9 mouse cellular contexts compared by ENCODE assay signal in the genomic region with DNA sequence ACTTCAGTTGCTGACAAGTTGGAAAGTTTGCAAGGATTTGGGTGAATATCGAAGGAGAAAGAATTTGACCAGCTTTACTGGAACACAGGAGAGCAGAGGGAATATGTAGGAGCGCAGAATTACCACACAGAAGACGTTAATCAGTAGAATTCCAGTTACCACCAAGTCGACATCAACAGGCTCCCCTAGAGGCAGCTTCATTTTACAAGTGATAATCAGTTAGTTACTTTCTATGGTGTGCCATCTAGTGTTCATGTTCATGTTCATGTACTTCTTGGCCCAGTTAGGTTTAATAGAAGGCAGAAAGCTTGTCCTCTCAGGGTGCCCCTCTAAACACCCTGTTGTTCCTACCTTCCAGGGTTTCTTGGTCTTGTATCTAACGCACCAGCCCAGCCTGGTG. TPM values are rescaled to one million over a fixed set of nuclear protein-coding genes. Genes with fewer than 3 reads are reported as not detected.
DNase-seq lines count a peak whose midpoint lies in the region; ATAC-seq and TF ChIP-seq lines count a peak whose summit lies in the region.
"Had no signal": no experiment of that assay in that cellular context is flagged by ENCODE, and none has a peak within 500 bp of the region (broad histone marks: within the 10 kb centered on the region; RNA-seq: fewer than 3 reads in every experiment).

No protein-coding gene starts in this region.

- peak; percentile 96 for DNase-seq in kidney, postnatal 0 days (ENCODE audit: low spot score)
- no peak for DNase-seq in kidney, adult 11 months
- no peak for DNase-seq in Patski (ENCODE audit: low read depth, low spot score)
- DNase-seq in thymus, adult 2 months: no peak
- DNase-seq in cerebellum, adult 18-20 months: no peak

- peak; percentile 90 for TF ChIP-seq CTCF in kidney, postnatal 0 days (IDR thresholded peaks at IDR 0.05; ENCODE audit: low read depth)
- peak; percentile 41 for TF ChIP-seq CTCF in Patski (IDR thresholded peaks at IDR 0.05)
- TF ChIP-seq CTCF in thymus, adult 2 months (IDR thresholded peaks at IDR 0.05; ENCODE audit: borderline replicate concordance, control insufficient read depth, extremely low read depth, insufficient read depth, low read length, poor library complexity): no peak

- no peak overlapping the region for H3K4me2 ChIP-seq in kidney, postnatal 0 days (ENCODE audit: low read length)
- H3K4me2 ChIP-seq: neural tube, embryonic 13.5 days had no signal

- 45% methylated on average over 5 of the region's 5 CpGs for WGBS in kidney, postnatal 0 days
- WGBS in thymus, adult 2 months: 36% methylated on average over 5 of the region's 5 CpGs

- ATAC-seq in kidney, postnatal 0 days (replicated peaks; ENCODE audit: low FRiP score, low read depth): no peak; the same call in 1 of the 2 replicates
- ATAC-seq in Patski: peak; percentile 44
- ATAC-seq in granulocyte monocyte progenitor cell, adult 5-6 weeks (replicated peaks; ENCODE audit: poor library complexity, severe bottlenecking): peak; percentile 73
- ATAC-seq in neutrophil, adult 5-6 weeks (ENCODE audit: extremely low read depth, insufficient number of reproducible peaks, low FRiP score, poor library complexity, severe bottlenecking): peak; percentile 53; the same call in 1 of the 2 replicates

- no peaks in the 10 kb centered on the region for H3K4me1 ChIP-seq in kidney, postnatal 0 days (replicated peaks; ENCODE audit: insufficient read depth, low read length)
- no peaks in the 10 kb centered on the region for H3K4me1 ChIP-seq in thymus, adult 2 months (replicated peaks; ENCODE audit: control insufficient read depth, insufficient read depth, low read length)
- H3K4me1 ChIP-seq: neural tube, embryonic 13.5 days had no signal

- no peaks in the 10 kb centered on the region for H3K9me3 ChIP-seq in kidney, postnatal 0 days (replicated peaks; ENCODE audit: low read length)
- H3K9me3 ChIP-seq: neural tube, embryonic 13.5 days had no signal

- CTCF ChIA-PET in Patski (lab: Charles Lee): interaction anchor here (0.7 to 2.3 kb wide), 15 partner anchors 9 to 85 kb away, joined by 3 to 13 read pairs (median 4); a partner anchor contains a TSS

- no peaks in the 10 kb centered on the region for H3K27me3 ChIP-seq in kidney, postnatal 0 days (ENCODE audit: insufficient read depth, low read length)
- peaks cover 3% of the 10 kb centered on the region for H3K27me3 ChIP-seq in Patski
- H3K27me3 ChIP-seq in thymus, adult 2 months (ENCODE audit: control insufficient read depth, insufficient read depth, low read length): no peaks in the 10 kb centered on the region
- H3K27me3 ChIP-seq: neural tube, embryonic 13.5 days had no signal

- H3K4me3 ChIP-seq in kidney, postnatal 0 days (replicated peaks; ENCODE audit: low read depth, low read length): no peak overlapping the region
- no peak overlapping the region for H3K4me3 ChIP-seq in thymus, adult 2 months (ENCODE audit: control insufficient read depth, insufficient read depth, low read length)
- H3K4me3 ChIP-seq: neural tube, embryonic 13.5 days had no signal

- in situ Hi-C loops in Patski (cut with MboI; ENCODE audit: low pct_unique_long_range_greater_than_20kb): loop anchor here (5.0 kb wide), 1 partner anchor 52 kb away; no protein-coding TSS in a partner anchor

- POLR2A ChIA-PET in Patski (lab: Charles Lee): interaction anchor here (1.0 kb wide), 1 partner anchor 52 kb away, joined by 5 read pairs; no protein-coding TSS in a partner anchor

- no peaks in the 10 kb centered on the region for H3K36me3 ChIP-seq in kidney, postnatal 0 days (ENCODE audit: insufficient read depth, low read length)
- no peaks in the 10 kb centered on the region for H3K36me3 ChIP-seq in thymus, adult 2 months (ENCODE audit: control insufficient read depth, insufficient read depth, low read length)
- H3K36me3 ChIP-seq: neural tube, embryonic 13.5 days had no signal

- TF ChIP-seq POLR2A in thymus, adult 2 months (IDR thresholded peaks at IDR 0.05; ENCODE audit: control insufficient read depth, extremely low read depth, insufficient read depth, low read length, poor library complexity): no peak

- H3K27ac ChIP-seq in kidney, postnatal 0 days: no peak overlapping the region
- no peak overlapping the region for H3K27ac ChIP-seq in thymus, adult 2 months (ENCODE audit: control insufficient read depth, insufficient read depth, low read length)
- H3K27ac ChIP-seq: neural tube, embryonic 13.5 days had no signal

- no peak overlapping the region for H3K9ac ChIP-seq in kidney, postnatal 0 days (ENCODE audit: low read depth, low read length)
- H3K9ac ChIP-seq: neural tube, embryonic 13.5 days had no signal

RNA-seq across cellular contexts. Expression of a gene that starts 12.4 kb away (rescaled TPM):
- polyA plus RNA-seq in kidney, postnatal 0 days (2015; fragmentation: Nextera tagmentation; extraction: Ambion mirVana): 29.7 and 31.4 TPM in 2 replicates
- polyA plus RNA-seq in Patski (2021): 19.6 TPM
- 99.4 and 102 TPM in 2 replicates for total RNA-seq in granulocyte monocyte progenitor cell, adult 5-6 weeks (2014; fragmentation: Nextera tagmentation)
- 147 and 151 TPM in 2 replicates for total RNA-seq in granulocyte monocyte progenitor cell, adult 5-6 weeks (2017)
- 14.0 and 15.0 TPM in 2 replicates for total RNA-seq in neutrophil, adult 5-6 weeks (2017)
- polyA plus RNA-seq in thymus, adult 2 months (2012; rRNA removed): 18.8 and 19.4 TPM in 2 replicates

RNA-seq across cellular contexts. Expression of a gene that starts 18.3 kb away (rescaled TPM):
- polyA plus RNA-seq in kidney, postnatal 0 days (2015; fragmentation: Nextera tagmentation; extraction: Ambion mirVana): not detected in 2 replicates
- not detected for polyA plus RNA-seq in Patski (2021)
- not detected in 2 replicates for total RNA-seq in granulocyte monocyte progenitor cell, adult 5-6 weeks (2014; fragmentation: Nextera tagmentation)
- total RNA-seq in granulocyte monocyte progenitor cell, adult 5-6 weeks (2017): not detected in 2 replicates
- not detected in 2 replicates for total RNA-seq in neutrophil, adult 5-6 weeks (2017)
- polyA plus RNA-seq in thymus, adult 2 months (2012; rRNA removed): not detected in 2 replicates
- polyA plus RNA-seq: frontal cortex, adult 2 months; neural tube, embryonic 13.5 days had no signal

RNA-seq across cellular contexts. Expression of a gene that starts 47.8 kb away (rescaled TPM):
- not detected in 2 replicates for polyA plus RNA-seq in kidney, postnatal 0 days (2015; fragmentation: Nextera tagmentation; extraction: Ambion mirVana)
- not detected for polyA plus RNA-seq in Patski (2021)
- not detected in 2 replicates for total RNA-seq in granulocyte monocyte progenitor cell, adult 5-6 weeks (2014; fragmentation: Nextera tagmentation)
- not detected in 2 replicates for total RNA-seq in granulocyte monocyte progenitor cell, adult 5-6 weeks (2017)
- 0.61 TPM in 1 of 2 replicates, not detected in the other for total RNA-seq in neutrophil, adult 5-6 weeks (2017)
- polyA plus RNA-seq in thymus, adult 2 months (2012; rRNA removed): not detected in 2 replicates
- polyA plus RNA-seq: frontal cortex, adult 2 months; neural tube, embryonic 13.5 days had no signal
